Mouse (Mus musculus) retina, adult 2 months (tissue): ENCODE data around the gene Prkaa1.
"Not testable (repeated sequence)": the region's sequence is repeated elsewhere in the genome, so short reads cannot be mapped to it uniquely, and the experiment has no call there.

Experiments used
- DNase-seq: peaks from one replicate; pipeline ENCODE4 v3.0.0-alpha.2; 2012; ENCODE audit warnings: low read depth, low spot score

The Prkaa1 gene

GRCm38 (mm10) chr15:5129111-5129805 is 14.4 kb upstream of the Prkaa1 start:
- no peak for DNase-seq

GRCm38 (mm10) chr15:5130887-5131668 is 12.6 kb upstream of the Prkaa1 start:
- not testable (repeated sequence) for DNase-seq

- no peak for DNase-seq
Measured at GRCm38 (mm10) chr15:5133301-5133700, 10.4 kb upstream of the Prkaa1 start.

GRCm38 (mm10) chr15:5134179-5134578 is 9.5 kb upstream of the Prkaa1 start:
- no peak for DNase-seq

- no peak for DNase-seq
Measured at GRCm38 (mm10) chr15:5134945-5135483, 8.6 kb upstream of the Prkaa1 start.

GRCm38 (mm10) chr15:5138021-5138856 is 5.4 kb upstream of the Prkaa1 start:
- DNase-seq, result no peak

GRCm38 (mm10) chr15:5139366-5139765 is 4.3 kb upstream of the Prkaa1 start:
- no peak for DNase-seq

- no peak for DNase-seq
Measured at GRCm38 (mm10) chr15:5139863-5140262, 3.8 kb upstream of the Prkaa1 start.

GRCm38 (mm10) chr15:5140357-5140756 is 3.3 kb upstream of the Prkaa1 start:
- DNase-seq, result no peak

GRCm38 (mm10) chr15:5142047-5142446 is 1.6 kb upstream of the Prkaa1 start:
- no peak for DNase-seq

- no peak for DNase-seq
Measured at GRCm38 (mm10) chr15:5142714-5143113, 947 bp upstream of the Prkaa1 start.

GRCm38 (mm10) chr15:5144021-5144778 is 539 bp downstream of the Prkaa1 start:
- no peak for DNase-seq

- DNase-seq, result no peak
Measured at GRCm38 (mm10) chr15:5145196-5145945, 1.7 kb downstream of the Prkaa1 start.

- no peak for DNase-seq
Measured at GRCm38 (mm10) chr15:5149187-5149586, 5.5 kb downstream of the Prkaa1 start.

- DNase-seq, result no peak
Measured at GRCm38 (mm10) chr15:5152171-5152570, 8.5 kb downstream of the Prkaa1 start.

- DNase-seq, result no peak
Measured at GRCm38 (mm10) chr15:5154621-5155020, 11.0 kb downstream of the Prkaa1 start.

GRCm38 (mm10) chr15:5155093-5155492 is 11.4 kb downstream of the Prkaa1 start:
- no peak for DNase-seq

GRCm38 (mm10) chr15:5156355-5156754 is 12.7 kb downstream of the Prkaa1 start:
- no peak for DNase-seq

- no peak for DNase-seq
Measured at GRCm38 (mm10) chr15:5157386-5157785, 13.7 kb downstream of the Prkaa1 start.

- no peak for DNase-seq
Measured at GRCm38 (mm10) chr15:5158827-5159226, 15.2 kb downstream of the Prkaa1 start.
